Mouse (Mus musculus) lung, postnatal 10 days (tissue): ENCODE data around the gene Vmn1r117.
"Not testable (repeated sequence)": the region's sequence is repeated elsewhere in the genome, so short reads cannot be mapped to it uniquely, and the experiment has no call there.

Experiments used
- DNase-seq: peaks from one replicate; pipeline ENCODE4 v3.0.0; 2021

Vmn1r117 gene

GRCm38 (mm10) chr7:20884021-20884420 lies at the start of gene Vmn1r117:
Gene Vmn1r117 (minus strand): TSS chr7:20884121.
- DNase-seq = not testable (repeated sequence)

- DNase-seq = not testable (repeated sequence)
Measured at GRCm38 (mm10) chr7:20912247-20912646, 28.3 kb upstream of the Vmn1r117 start, which contains the start of gene Vmn1r118. Gene Vmn1r118 (minus strand): TSS chr7:20912347.

- not testable (repeated sequence) for DNase-seq
Measured at GRCm38 (mm10) chr7:20871956-20872355, 12.0 kb downstream of the Vmn1r117 start, which contains the start of gene Vmn1r116. Gene Vmn1r116 (plus strand): TSS chr7:20872256.

DNA sequence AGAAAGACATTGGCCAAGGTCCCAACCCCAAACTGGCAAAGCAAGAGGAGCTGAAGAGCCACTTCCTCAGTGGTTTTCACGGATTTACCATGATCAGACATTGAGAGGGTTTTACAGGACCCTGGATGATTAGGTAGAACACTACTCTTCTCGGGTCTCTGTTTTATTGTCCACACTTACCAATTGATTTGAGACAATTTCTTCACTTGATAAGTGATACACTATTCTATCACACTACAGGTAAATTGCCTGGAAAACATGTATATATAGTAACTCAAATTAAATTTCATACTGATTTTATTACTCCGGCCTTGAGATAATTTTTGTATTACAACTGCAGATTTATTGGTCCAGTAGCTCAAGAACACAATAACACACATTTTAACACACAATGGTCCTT lies 39.0 kb downstream of the Vmn1r117 start, which contains the start of gene Vmn1r115:
Gene Vmn1r115 (minus strand): TSS at position 101 of the 400 bp plus-strand sequence.
- not testable (repeated sequence) for DNase-seq
